Mouse (Mus musculus): ENCODE measurements around the gene Mllt10.

Mllt10 gene

DNA sequence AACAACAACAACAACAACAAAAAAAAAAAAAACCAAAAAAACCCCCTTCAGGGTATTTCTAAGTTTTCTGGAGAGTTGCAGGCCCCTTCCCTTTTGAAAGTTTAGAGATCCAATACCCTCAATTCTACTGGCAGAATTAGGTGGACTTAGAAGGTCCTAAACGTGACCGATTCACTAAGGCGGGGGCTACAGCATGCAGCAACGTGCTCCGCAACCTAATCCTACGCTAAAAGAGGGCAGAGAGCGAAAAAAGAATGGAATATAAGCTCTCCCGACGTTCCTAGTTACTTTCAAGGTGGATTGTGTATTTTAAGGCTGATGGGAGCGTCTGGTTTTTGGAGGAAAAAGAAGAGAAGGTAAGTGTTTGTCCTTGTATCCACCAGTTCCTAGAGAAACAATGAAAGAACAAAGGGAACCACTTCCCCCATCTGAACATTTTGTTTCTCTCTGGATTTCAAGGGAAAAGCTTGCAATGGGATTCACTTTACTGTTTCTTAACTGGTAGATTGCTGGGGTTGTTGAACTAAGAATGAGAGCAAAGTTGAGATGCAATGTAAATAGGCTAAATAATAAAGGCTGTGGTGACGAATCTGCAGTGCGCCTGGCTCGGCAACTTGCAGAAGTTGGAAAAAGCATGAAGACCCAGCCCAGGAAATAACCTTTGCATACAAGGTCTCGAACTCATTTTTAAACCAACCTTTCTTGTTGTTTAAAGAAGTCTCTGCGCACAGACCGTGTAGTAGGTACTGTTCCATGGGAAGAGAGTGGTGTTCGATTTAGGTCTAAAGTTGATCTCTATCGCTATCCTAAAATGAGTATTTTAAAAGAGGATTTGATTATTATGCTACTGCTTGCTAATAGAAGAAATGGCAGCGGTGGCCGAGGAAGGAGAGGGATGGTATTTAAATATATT is at the start of gene Mllt10:
Gene Mllt10, plus strand, starts transcription at position 222 of the 913 bp plus-strand sequence.
- DNase-seq (ENCODE audit: low spot score in 2 of 2): no peak

DNA sequence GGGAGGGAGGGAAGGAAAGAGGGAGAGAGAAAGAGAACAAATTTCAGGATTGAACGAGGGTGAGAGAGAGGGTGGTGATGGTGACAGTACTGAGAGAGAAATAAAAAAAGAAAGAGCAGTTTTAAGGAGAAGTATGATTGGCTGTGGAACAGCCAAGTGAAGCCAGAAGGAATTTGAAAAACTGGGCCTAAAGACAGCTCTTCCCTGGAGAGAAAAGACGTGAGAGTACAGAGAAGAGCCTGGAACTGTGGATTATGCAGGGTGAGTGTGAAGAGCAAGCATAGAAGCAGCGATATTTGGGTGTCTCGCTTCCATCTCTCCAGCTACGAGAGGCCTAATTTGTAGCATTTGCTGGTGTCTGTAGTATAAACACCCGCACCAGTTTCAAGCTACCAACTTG is 43.8 kb upstream of the Mllt10 start:
- DNase-seq (ENCODE audit: low spot score in 2 of 2): peak in 1 of 2 experiments; percentile 9

DNA sequence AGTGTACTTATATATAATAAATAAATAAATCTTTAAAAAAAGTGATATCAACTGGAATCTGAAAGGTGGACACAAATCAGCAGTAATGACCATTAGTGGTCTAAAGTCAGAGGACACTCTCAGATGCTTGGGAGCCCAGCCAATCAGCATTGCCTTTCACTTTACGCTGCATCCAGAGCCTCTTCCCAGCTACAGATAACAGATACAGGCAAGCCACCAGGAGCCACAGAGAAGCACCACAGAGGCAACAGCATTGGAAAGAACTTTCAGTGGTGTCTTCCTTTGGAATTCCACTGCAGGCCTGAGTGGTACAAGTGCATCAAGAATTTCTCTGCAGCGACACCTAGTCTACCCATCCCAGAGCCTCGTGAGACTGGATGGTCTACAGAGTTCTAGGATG is 42.2 kb upstream of the Mllt10 start:
- DNase-seq (ENCODE audit: low spot score in 2 of 2): no peak

DNA sequence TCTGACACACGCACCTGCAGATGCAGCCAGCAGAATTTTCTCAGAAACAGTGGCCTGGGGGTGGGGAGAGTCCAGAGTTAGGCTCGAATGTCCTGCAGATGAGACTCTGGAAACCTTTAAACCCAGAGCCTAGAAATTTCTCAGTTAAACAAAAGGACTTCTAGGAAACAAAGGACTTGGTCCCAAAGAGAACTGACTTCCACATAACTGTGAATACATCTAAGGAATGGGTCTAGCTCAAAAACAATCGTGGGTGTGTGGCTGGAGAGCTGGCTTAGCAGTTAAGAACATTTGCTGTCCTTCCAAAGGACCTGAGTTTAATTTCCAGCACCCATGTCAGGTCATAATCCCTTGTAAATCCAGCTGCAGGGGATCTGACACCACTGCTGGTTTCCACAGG is 39.5 kb upstream of the Mllt10 start:
- no peak for DNase-seq (ENCODE audit: low spot score in 2 of 2)

DNA sequence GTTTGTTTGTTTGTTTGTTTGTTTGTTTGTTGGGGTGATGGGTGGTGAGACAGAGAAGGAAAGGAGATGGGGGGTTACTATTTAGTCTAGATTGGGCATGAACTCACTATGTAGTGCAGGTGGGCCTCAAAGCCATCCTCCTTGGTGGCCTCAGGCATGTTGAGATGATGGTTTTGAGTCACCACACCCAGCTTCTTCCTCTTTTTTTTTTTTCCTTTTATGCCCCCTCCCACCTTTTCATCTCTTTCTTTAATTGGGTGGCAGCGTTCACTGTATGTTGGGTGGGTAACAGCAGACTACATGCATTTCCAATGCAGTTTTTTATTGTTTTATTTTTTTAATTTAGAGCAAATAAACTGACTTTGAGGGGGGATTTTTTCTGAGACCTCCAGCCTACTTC is 38.4 kb upstream of the Mllt10 start:
- no peak for DNase-seq (ENCODE audit: low spot score in 2 of 2)

DNA sequence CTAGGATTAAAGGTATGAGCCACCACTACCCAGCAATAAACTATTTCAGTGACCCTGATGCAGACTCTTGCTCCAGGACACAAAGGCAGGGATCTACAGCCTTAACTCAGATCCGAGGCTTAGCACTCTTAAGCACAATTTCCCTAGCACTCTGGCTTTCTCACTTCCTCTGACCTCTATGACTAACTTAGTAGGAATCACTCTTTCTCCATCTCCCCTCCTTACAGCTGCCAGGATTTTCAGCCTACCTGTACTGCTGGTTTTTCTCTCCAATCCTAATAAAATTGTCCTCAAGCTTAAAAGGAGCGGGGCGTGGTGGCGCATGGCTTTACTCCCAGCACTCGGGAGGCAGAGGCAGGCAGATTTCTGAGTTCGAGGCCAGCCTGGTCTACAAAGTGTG is 37.7 kb upstream of the Mllt10 start:
- no peak for DNase-seq (ENCODE audit: low spot score in 2 of 2)

DNA sequence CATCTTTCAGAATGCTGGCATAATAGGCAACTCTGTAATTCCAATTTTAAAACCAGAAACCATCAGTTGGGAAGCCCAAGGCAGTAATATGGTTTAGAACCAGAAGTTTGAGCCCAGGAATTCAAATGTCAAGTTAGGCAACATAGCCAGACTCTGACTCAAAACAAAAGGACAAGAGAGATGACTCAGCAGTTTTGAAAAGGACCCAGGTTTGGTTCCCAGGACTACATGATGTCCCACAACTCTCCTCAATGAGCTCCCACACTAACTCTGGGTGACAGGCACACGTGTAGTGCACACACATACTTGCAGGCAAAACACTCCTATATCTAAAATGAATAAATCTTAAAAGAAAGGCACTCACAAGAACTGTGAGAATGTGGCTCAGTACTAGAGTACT is 35.9 kb upstream of the Mllt10 start:
- no peak for DNase-seq (ENCODE audit: low spot score in 2 of 2)

DNA sequence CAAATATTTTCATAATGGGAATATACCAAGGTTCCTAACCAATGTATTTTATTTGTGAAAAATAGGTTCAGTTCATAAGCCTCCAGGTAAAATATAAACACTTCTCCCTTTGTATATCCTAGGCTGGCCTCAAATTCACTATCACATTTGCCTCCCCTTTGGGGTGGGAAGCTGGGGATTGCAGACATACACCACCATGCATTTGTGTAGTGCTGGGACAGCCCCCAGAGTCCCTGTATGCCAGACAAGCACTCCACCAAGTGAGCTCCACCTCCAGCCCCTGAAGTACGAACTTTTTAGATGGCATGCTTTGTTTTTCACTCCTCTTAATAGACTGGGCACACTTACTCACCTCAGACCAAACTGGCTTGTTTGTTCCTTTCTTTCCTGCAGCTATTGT is 32.2 kb upstream of the Mllt10 start:
- no peak for DNase-seq (ENCODE audit: low spot score in 2 of 2)

DNA sequence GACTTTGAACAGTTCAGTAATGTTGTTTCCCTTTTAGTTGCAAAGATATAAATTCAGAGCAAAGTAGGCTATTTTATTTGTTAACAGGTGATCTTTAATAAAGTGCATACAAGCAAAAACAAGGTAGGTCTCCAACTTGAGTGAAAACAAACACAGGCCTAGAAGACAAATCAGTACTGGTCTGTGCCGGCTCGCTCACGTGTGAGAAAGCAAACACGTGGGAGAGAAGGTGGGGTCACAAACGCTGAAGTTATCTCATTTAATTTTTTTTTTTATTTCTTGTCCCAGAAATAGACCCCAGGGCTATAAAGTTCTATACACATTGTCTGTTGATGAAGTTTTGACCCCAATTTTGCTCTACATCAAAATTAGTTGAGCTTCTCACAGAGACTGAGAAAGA is 29.9 kb upstream of the Mllt10 start:
- DNase-seq (ENCODE audit: low spot score in 2 of 2): no peak

DNA sequence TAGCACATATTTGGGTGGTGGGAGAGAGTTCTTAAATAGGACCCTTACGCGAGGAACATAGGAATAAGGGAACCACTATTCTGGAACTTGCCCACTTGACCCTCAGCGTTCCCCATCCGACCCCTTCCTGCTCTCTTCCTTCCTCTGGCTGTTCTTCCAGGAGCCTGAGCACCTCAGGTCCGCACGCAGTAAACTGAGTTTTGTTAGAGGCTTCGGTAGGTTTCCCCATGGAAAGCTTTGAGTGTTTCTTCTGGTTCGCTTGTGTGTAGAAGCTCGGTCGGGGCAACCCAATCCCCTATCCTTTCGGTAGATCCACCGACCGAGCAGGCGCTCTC is 29.3 kb upstream of the Mllt10 start:
- no peak for DNase-seq (ENCODE audit: low spot score in 2 of 2)

DNA sequence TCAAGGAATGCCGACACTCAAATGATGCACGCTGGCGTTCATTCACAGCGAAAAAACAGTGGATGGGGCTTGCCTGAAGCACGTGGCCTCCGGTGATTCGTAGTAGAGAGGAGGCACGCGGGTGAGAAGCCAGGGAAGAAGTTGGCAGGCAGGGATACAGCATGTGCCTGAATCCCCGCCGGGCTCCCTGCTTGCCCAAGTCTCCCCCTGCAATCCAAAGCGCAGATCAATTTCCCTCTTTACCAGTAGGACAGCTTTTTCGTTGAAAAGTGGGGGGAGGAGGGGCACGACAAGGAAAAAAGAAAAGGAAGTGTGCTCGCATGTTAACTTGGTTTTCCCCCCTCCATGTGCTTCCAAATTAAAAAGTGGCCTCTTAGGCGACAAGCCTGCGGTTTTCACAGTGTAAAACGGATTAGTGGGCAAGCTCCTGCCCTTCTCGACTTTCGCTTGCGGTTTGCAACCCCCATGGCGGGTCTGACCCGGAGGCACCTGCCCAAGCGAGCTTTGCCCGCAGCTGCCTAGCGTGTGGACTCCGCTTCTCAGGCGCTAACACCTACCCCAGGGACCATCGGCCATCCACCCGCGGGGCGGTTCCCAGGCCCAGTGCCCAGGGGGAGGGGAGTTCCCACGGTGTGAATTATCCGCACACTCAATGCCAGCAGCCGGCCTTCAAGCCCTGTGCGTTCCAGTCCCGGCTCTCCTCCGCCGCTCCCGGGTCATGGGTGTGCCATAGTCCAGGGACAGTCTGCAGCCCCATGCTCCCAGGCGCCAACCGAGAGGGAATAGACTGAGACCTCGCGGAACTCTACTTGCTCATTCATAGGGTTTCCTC is 28.7 kb upstream of the Mllt10 start:
- peak; percentile 51 to 55 for DNase-seq (ENCODE audit: low spot score in 2 of 2)

DNA sequence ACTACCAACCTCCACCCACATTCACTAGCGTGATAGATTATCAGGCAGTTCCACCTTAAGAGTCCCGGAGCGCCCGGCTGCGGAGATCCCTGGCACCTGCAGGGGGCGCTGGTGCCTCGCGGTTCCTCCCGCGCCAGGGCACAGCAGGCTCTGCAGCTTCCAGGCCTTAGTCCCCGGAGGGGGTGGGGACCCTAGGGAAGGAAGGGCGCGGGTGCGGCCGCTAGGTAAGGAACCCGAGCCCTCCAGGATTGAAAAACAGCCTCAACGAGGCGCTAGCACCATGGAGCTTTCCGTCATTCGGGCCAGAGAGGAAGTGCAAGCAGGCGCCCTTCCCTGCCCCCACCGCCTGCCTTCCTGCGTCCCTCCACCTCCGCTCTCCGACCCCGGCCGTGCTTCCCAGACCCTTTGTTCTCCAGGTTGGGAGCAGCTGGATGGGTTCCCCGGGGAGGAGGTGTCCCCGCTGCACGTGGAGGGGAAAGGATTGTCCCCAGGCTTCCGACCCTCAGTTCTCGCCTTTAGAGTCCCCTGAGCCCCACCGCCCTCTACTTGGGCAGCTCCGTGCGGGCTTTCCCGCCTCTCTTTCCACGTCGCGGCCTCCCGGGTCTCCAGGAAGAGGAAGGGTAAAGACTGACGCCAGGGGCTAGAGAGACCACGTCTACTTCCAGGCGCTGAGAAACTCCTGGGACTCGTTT is 27.4 kb upstream of the Mllt10 start:
- DNase-seq (ENCODE audit: low spot score in 2 of 2): peak; percentile 92 to 95

DNA sequence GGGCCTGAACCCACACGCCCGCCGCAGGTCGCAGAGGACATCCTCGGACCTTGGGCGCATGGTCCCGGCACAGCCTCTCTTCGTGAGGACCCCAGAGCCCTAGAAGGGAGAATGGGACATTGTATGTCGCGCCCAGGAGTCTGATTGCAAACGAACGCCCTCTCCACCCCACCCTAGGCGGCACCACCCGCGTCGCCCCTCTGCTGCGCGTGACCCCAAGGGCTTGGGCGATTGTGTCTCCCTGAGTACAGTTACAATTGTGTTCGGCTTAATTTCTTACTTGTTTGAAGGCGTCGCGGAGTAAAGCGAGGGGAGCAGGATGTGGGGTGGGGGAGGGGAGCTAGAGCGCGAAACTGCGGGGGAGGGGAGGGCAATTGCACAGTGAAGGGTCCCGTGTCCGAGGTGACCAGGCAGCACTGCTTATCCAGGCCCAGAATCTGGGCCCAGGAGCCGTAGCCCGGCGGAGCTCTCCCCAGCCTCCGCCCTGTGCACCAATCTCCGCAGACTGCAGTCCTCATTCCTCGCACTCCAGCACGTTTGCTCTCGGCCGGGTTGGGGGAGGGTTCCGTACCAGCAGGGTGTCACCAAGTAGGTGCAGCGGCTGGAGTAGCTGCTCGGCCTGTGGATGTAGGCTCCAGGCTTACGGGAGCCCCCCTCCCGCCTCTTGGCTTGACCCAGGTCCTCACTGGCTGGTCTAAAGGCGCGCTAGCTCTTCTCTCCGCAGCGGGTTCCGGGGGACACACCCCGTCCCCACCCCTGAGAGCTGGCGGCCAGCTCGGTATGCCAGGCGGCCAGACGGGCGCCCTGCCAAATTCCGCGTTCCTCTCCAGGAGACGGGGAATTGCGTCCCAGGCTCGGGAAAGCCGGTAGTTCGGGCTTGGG is 26.7 kb upstream of the Mllt10 start:
- peak; percentile 82 to 85 for DNase-seq (ENCODE audit: low spot score in 2 of 2)

DNA sequence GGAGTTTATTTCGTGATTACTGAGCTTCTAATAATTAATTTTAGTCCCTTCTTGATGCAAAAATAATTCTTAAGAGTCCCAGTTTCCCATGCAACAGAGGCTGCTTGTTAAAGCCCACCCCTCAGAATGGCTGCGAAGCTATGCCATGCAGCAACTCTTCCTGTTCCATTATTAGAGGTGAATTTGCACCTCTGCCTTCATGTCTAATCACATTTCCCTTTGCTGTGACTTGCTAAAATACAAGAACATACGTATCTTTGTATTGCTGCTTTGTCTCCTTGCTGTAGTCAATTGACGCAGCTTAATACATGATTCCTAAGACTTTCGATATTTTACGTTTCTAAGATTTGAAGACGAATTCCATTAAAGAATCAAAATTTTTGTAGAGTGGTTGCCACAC is 25.4 kb upstream of the Mllt10 start:
- DNase-seq (ENCODE audit: low spot score in 2 of 2): no peak

DNA sequence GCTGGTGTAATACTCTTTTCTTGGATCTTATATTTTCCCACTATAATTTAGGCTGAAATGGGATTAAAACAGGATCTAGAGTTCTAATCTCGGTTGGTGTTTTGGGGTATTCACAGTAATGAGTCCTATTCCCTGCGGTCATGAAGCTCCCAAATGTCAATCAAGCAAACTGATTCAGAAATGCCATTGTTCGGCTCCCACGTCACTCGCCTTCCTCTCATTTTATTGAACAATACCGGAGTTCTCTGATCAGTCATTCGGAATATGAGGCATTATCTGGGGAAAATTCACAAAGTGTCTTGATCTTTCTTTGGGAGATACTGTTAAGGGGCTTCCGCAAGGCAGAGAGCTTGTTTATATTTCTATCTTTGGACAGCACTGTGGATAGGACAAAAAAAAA is 24.5 kb upstream of the Mllt10 start:
- DNase-seq (ENCODE audit: low spot score in 2 of 2): no peak

DNA sequence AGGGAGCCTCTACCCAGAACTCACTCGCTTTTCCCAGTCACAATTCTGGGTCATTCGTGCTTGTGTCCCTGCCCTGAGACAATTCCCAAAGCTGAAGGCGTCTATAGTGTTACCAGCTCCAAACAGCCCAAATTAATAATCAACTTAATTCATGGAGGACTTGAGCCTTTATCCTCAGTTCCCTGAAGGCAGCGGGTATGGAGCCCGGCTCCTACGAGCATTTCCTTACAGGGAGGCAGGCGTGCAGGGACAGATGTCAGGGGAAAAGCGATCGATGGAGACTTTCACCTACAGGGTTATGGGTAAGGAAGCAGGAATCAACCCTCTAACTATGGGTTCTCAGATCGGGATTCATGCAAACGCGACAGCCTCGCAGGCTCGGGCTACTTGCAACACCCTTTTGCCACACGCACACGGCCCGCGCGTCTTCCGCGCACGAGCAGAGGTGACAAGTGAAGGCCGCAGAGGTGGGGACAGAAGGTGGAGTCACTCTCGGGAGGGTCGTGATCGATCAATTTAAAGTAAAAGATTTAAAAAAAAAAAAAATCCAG is 23.7 kb upstream of the Mllt10 start:
- DNase-seq (ENCODE audit: low spot score in 2 of 2): no peak

DNA sequence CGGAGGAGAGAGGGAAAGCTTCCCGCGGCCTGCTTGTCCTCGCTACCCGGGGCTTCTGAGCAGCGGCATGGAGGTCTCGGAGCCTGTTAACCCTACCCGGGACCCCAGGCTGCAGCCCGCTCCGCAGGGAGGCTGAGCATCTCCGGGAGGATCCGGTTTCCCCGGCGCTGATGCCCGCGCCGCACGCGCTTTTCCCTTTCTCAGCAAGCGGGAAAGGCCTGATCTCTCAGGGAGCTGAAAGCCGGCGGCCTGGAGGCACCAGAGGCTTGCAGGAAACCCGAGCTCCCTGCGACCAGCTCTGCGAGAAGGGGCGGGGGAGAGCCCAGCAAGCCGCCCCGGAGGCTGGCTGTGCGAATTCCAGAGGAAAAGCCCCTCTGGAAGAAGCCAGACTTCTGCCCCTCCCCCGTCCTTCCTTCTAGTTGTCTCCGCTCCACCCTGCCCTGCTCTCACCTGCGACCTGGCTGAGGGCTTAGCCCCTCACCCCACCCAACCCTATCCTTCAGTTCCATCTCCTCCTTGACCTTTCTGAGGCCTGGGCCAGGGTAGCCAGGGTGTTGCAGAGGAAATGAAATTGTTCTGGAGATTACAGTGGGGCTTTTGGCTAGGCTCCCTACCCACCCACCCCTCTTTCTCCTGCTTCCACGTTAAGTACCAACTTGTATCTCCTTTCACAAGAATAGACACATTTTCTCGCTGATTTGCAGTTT is 23.1 kb upstream of the Mllt10 start:
- no peak for DNase-seq (ENCODE audit: low spot score in 2 of 2)

DNA sequence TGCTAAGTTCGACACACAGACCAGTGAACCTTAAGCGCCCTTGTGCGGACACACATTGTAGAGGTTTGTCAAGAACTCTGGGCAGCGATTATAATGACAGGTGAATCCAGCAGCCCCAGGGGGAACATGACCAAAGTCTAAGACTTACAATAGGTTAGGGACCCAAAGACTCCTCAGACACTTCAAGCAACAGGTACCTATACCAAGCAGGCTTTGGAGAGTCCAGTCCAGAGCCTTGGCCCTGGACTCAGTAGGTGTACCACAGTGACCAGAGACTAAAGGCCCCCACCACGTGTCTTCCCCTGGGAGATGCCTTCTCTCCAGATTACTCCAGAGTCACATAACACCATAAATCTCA is 22.5 kb upstream of the Mllt10 start:
- DNase-seq (ENCODE audit: low spot score in 2 of 2): no peak

DNA sequence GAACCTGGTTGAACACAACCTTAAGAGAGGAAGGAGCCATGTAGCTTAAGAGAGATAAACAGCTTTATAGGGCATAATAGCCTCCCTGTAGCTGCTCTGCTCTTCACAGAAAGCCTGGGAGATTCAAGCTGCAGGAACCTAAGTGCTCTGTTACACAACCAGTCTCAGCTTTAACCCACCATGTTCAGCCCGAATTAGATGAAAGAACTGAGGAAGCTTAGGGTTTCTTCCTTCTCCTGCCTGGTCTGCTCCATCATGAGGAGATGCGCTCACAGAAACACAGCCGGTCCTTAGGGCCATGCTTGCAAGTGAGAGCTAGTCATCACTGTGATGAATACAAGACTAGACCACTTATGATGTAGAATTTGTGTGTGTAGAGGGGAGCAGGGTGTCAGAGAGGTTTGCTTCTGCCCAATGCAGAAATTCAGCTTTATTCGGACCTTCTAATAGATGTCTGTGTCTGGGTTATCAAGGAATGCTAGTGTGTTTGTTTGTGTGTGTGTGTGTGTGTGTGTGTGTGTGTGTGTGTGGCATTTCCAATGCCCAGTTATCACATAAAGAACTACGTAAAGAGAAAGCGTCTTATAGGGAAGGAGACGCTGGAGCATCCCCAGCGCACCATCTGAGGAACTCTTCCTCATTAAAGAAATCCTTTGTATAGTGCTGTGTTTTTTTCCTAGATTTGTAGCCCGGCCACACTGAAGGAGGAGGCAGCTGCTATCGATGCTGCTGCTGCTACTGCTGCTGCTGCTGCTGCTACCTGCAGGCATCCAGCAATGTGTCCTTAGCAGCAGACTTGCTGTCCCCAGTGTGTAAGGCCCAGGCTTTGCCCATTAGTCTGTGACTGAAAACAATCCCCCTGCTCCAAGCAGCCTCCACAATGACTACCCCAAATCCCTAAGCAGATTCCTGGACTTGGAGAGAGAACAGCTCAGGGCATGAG is 21.6 kb upstream of the Mllt10 start:
- no peak for DNase-seq (ENCODE audit: low spot score in 2 of 2)

Measured in frontal cortex, postnatal 36 days (tissue).